Mouse (Mus musculus): ENCODE data around the gene Pdzd2.

Pdzd2 gene

DNA sequence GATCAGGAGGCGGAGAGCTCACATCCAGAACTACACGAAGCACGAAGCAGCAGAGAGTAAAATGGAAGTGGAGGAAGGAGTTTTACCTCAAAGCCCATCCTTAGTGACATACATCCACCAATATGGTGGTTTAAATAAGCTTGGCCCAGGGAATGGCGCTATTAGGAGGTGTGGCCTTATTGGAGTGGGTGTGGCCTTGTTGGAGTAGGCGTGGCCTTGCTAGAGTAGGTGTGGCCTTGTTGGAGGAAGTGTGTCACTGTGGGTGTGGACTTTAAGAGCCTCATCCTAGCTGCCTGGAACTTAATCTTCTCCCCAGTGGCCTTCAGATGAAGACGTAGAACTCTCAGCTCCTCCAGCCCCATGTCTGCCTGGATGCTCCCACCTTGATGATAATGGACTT is 73.8 kb downstream of the Pdzd2 start:
- DNase-seq = no peak

DNA sequence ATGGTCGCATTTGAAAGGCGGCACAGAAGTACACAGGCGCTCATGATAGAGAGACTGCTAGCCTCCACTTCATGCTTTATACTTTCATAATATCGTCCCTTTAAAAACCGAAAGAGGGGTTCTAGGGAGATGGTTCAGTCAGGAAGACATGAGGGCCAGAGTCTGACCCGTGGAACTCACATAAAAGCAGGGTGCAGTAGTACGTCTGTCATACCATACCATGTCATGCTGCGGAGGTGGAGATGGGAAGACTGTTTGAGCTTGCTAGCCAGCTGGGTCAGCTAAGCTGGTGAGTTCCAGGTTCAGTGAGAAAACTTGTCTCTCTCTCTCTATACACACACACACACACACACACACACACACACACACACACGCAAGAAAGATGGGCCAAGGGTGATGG is 76.4 kb downstream of the Pdzd2 start:
- no peak for DNase-seq

DNA sequence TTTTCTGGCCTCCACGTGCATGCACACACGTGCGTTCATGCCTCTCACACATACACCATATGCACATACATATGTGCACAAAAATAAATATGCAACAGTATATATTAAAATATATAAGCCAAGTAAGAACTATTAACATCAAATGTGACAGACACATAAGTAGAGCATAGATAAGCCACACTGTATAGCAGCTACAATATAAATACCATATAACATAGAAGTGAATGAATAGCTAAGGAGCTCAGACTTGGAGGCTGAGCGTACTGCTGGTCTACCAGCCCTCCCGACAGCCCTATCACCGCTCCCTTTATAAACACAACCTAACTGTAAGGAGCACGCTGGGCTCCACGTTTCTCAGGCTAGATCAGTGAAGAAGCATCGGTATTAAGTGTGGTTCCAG is 79.4 kb downstream of the Pdzd2 start:
- DNase-seq = no peak

- DNase-seq = no peak
Measured at GRCm38 (mm10) chr15:12655959-12656662, 83.6 kb downstream of the Pdzd2 start.

DNA sequence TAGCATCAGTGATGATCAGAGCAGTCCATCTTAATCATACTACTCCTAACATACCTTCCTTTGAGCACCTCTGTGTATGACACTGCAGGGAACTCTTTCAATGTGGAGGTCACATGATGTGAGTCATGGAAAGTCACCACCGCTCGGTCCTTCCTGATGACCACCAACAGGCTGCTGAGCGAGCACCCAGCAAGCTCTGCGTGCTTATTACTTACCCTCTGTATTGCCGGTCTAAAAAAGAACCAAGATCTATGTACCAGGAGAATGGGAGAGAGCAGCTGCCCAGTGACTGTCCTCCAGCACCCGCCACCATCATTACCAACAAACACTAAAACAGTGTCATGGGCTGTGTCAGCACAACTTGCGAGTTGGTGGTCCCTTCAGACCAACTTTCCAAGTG is 84.4 kb downstream of the Pdzd2 start:
- no peak for DNase-seq

GRCm38 (mm10) chr15:12652336-12653031 is 87.2 kb downstream of the Pdzd2 start:
- DNase-seq = no peak

DNA sequence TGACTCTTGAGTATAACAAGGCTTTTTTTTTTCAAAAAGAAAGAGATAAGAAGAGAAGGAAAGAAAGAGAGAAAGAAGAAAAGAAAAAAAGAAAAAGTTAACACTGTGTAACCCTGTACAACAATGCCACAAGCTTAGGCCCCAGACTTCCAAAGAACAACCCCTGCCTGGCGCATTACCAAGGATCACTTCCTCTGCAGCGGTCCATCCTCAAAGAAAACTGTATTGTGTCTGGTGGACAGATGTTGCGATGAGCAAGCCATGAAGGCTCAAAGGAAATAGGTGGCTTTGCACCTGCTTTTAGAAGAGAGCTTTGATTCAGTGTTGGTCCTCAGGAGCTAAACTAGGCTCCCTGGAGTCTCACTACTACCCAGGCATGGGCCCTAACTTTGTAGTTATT is 89.5 kb downstream of the Pdzd2 start:
- DNase-seq = no peak

- DNase-seq = no peak
Measured at GRCm38 (mm10) chr15:12649674-12650073, 90.0 kb downstream of the Pdzd2 start.

- DNase-seq = no peak
Measured at GRCm38 (mm10) chr15:12649131-12649530, 90.6 kb downstream of the Pdzd2 start.

- DNase-seq = no peak
Measured at GRCm38 (mm10) chr15:12640755-12641154, 99.0 kb downstream of the Pdzd2 start.

DNA sequence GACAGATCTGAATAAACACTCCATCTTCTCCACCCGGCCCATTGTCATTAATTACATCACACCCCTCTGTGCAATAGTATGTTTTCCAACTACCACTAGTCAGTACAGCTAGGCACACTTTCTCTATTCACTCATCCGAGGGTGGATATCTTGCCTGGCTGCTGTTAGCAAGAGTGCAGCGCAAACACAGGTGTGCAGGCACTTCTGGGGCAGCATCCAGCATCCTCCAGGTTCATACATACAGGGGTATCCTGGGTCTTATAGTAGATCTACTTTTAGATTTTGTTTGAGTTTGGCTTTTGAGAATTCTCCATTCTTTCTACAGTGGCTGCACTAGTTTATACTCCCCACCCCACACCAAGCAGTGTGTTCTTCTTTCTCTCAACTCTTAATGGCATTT is 99.9 kb downstream of the Pdzd2 start:
- DNase-seq = no peak

DNA sequence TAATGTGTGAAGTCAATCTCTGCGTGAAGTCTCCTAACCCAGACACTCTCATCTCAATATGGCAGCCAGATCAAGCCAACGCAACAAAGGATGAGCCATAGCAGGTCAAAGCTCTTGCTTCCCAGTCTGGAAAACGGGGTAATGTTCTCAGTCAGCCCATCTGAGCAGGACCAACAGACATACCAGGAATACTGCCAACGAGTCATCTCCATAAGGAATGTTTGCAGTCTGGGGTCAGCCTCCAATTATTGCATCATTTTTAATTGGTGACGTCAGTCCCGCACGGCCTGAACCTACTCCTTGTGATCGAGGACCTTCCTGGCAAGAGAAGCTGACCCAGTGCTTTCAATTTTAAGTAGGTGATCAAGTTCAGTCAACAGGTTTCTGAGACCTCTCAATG is 100.5 kb downstream of the Pdzd2 start:
- DNase-seq = no peak

DNA sequence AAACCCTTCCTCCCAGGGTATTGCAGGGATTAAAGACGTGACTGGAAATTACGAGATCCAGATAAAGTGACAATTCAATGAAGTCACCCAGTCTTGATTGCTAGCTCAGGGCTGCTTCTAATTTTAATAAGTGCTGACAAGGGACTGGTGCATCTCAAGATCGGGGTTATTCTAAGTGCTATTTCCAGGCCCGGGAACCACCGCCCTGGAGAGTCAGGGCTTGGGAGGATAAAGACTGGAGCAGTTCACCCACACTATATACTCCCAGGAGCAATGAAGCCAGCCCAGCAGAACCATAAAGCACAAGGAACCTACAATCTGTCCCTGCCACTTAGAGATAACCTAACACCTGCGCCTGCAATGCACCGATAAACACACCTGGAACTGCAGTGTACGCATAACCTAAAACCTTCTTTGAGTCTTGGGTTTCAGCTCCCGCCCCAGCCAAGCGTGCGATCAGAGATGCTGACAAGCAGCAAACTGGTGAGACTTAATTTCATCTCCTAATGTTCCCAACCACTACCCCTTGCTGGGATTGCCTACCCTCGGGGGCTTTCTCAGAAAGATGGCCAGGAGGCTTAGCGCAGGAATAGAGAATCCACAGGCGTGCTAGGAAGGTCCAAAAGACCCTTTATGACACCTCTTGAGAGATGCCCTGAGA is 101.2 kb downstream of the Pdzd2 start:
- DNase-seq = no peak

DNA sequence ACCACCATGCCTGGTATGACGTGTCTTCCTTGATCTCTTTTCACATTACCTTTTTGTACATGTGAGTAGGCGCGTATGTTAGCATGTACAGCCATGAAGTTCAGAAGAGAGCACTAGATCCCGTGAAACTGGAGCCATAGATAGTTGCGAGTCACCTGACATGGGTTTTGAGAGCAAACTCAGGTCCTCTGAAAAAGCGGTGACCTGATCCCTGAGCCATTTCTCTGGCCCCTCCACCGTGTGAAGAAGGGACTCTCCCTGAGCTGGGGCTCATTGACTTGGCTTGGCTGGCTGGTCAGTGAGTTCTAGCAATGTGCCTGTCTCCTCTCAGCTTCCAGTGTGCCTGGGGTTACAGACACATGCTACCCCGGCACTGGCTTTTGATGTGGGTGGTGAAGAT is 102.2 kb downstream of the Pdzd2 start:
- no peak for DNase-seq

DNA sequence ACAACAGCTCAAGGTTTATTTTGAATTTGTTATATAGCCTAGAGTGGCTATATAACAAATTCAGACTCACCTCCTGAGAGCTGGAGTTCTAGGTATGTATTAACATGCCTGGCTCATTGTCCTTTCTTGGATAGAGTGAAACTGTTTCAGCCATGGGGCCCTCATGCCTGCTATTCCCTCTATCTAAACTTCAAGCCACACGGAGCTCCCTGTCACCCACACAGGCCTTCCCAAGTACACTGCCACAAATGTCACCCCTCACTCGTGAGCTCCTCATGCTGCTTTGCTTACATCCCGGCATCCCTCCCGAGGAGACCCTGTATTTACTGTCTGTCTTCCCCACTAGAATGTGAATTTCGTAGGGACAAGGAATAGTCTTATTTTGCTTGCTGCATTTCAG is 103.3 kb downstream of the Pdzd2 start:
- DNase-seq = no peak

DNA sequence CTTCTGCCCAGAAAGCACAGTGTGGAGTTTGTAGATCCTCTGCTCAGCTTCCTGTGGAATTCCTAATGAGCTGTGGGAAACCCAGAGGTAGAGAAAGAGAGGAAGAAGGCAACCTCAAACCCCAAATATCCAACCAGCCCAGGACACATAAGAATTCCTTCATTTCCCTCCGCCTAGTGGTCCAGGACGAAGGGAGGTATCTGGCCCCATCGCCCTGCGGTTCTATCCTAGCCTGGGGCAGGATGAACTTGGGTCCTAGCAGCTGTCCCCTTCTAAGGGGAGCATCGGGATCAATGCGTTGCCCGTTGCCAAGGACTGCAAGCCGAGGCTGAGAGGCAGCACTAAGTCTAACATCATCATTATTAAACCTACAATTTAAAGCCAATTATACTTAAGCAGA is 104.8 kb downstream of the Pdzd2 start:
- DNase-seq = no peak

DNA sequence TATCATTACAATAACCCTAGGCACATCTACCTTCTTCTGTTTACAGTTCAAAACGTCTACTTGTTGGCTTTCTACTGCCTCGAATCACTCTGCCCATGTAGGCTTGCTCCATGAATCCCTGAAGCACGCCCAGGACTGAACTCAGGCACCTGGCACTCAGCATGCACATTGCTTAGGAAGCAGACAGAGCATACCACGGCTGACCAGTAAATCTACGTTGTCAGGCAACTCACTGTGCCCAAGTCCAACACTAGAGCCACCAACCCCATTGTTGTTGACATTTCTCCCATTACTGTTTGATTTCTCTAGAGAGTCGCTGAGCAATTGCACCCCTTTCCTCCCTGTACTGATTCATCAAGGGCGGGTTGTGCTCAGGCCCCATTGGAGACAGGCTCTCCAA is 110.6 kb downstream of the Pdzd2 start:
- no peak for DNase-seq

DNA sequence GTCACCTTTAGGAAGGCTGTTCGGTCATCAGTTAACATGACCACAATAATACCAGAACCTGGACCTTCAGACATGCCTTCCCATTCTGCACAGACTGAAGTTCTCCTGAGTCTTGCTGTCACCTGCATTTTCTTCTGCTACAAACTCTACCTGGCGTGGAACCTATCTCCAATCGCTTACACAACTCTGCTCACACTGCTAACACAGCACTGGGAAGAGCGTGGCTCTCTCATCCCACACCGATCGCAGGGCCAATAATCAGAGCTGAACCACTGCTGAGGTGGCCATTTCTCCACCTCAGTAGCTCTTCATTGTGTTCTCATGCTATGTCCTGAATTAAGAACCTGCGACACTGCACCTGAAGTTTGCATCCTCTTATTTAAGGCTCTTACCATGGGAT is 111.3 kb downstream of the Pdzd2 start:
- DNase-seq = no peak

GRCm38 (mm10) chr15:12626930-12627329 is 112.8 kb downstream of the Pdzd2 start:
- DNase-seq = no peak

GRCm38 (mm10) chr15:12626166-12626565 is 113.6 kb downstream of the Pdzd2 start:
- DNase-seq = no peak

DNA sequence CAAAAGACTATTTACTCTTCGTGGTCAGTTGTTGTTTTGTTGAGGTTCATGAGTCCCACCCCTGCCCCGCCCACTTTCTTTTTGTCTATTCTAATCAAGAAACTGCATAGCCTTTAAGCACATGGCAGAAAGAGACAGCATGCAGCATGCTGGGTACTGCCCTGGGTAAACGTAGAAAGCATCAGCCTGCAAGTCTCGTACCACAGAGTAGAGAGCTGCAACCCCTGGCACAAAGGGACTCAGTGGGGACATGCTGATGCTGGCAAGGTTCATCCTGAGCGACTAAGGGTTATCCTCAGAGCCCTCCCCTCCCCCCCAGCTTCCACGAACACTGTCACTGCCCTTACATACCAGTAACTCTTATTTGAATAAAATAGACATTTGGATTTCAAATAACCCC is 114.2 kb downstream of the Pdzd2 start:
- no peak for DNase-seq

DNA sequence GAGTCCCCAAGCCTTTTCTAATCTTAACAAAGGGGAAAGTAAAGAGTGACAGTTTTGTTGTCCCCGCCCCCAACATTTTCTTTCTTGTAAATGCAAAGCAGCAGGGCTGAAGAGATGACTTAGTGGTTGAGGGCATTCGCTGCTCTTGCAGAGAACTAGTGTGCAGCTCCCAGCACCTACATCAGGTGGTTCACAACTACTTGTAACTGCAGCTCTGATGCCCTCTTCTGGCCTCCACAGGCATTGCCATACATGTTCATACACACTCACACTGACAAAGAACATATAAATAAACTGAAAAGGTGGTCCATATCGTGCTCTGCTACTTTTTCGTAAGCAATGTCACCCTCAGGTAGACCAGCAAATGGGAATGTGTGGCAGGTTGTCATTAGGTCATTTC is 116.2 kb downstream of the Pdzd2 start:
- DNase-seq = no peak

DNA sequence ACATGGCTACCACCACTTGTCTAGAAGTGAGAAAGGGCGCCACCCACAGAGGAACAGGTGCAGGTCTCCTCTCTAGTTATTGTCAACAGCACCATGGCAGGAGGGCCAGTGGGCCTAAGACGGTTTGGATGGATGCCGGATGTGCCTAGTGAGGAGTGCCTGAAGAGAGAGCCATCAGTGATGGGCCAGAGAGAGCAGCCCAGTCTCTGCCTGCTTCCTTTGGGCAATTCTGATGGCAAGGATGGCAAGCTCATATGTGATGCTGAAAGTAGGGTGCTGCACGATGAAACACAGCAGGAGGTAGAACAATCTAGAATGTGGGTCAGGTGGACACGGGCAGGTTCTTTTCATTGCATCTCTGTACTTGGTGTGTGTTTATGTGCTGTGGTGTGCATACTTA is 117.0 kb downstream of the Pdzd2 start:
- no peak for DNase-seq

DNA sequence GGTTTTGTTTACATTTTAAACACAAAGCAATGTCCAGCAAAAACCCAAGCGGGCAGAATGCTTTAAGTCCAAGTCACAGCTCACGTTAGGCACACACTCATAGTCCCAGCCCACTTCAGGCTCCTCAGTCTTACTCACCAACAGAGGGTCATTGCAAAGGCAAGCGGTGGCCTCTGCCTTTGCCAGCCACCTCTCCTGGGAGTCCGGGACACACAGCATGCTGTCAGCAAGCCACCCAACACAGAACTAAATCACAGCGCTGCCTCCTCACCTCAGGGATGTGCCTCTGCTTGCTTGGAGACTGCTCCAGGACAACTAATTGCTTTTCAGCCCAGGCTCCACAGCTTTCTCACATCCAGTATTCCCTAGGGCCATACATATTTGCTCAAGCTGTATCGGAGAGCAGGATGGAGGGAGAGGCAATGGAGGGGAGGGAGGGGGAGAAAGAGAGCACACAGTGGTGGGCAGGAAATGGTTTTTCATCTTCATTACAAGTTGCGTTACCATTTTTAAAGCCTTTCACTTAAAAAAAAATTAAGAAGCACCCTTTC is 117.6 kb downstream of the Pdzd2 start:
- no peak for DNase-seq

Measured in thymus, adult 18-20 months (tissue).